Mouse (Mus musculus): ENCODE measurements at regions not wholly inside any gene's neighbourhood (a gene's known extent, or its start where the extent isn't known, plus 50 kb on each side); places are given as distances from the start of the nearest gene placed in this dataset.

DNA sequence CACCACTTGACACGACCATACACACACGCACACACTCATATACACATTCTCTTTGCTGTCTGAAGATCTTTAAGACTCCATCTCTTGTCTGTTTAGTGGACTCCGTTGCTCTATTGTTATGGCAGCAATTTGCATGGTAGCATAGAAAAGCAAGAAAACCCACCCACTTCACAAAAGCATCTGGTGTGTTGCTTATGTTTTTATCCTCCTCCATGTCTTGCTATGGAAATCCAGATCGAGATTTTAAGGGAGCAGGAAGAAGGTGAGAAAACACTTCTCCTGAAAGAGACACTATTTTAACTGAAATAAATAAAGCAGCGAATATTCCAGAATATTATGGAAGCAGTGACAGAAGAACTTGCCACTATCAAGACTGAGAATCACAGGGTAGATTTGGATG is 207.5 kb upstream of the Stac start:
- WGBS: 84% methylated on average over 5 of the region's 5 CpGs
- Histone ChIP-seq H3K27me3 (ENCODE audit: insufficient read depth, poor library complexity, severe bottlenecking) (no peaks in the 10 kb centered on the region), H3K9me3 (no peaks in the 10 kb centered on the region), H3K4me1 (replicated peaks) (no peaks in the 10 kb centered on the region), H3K4me3 (no peak overlapping the region), H3K36me3 (no peaks in the 10 kb centered on the region), H3K27ac (no peak overlapping the region)
- DNase-seq (ENCODE audit: low spot score): no peak

DNA sequence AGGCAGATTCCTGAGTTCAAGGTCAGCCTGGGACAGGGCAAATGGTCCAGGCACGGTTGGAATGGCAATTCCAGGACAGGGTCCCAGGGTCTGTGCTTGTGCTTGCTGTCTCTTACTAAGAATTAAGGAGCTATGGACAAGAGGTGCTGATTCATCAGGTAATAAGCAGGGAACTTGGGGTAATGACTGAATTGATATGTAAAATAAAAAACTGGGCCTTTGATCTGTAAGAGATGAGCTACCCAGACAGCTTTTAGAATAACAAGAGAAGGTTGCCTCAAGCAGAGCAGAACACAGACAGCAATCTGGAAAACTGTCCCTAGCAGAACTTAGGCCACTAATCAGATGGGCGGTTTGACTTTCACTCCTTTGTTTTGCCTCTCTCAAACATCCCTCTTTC is 189.6 kb upstream of the Stac start:
- Histone ChIP-seq H3K36me3 (no peaks in the 10 kb centered on the region), H3K27ac (no peak overlapping the region), H3K9me3 (no peaks in the 10 kb centered on the region), H3K4me3 (no peak overlapping the region), H3K4me1 (replicated peaks) (no peaks in the 10 kb centered on the region), H3K27me3 (ENCODE audit: insufficient read depth, poor library complexity, severe bottlenecking) (no peaks in the 10 kb centered on the region)
- DNase-seq (ENCODE audit: low spot score): no peak
- WGBS: 56% methylated on average over 2 of the region's 2 CpGs

DNA sequence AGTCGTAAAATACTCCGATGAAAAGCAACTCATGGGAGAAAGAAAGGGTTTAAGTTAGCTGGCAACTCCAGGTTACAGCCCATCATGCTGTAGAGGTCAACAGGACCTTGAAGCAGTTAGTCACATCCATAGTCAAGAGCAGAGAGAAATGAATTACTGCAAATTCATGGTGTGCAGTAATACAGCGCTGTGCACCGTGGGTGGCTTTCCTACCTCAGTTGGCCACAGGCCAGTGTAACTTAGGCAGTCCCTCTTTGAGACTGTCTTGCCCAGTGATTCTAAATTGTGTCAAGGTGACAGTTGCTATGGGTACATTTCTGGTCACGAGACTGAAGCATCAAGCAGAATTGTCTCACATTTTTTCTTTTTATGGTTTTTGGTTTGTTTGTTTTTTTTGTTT is 186.7 kb upstream of the Stac start:
- Histone ChIP-seq H3K9me3 (no peaks in the 10 kb centered on the region), H3K36me3 (no peaks in the 10 kb centered on the region), H3K27ac (no peak overlapping the region), H3K4me3 (no peak overlapping the region), H3K27me3 (ENCODE audit: insufficient read depth, poor library complexity, severe bottlenecking) (no peaks in the 10 kb centered on the region), H3K4me1 (replicated peaks) (no peaks in the 10 kb centered on the region)
- no peak for DNase-seq (ENCODE audit: low spot score)
- 88% methylated on average over 5 of the region's 5 CpGs for WGBS

DNA sequence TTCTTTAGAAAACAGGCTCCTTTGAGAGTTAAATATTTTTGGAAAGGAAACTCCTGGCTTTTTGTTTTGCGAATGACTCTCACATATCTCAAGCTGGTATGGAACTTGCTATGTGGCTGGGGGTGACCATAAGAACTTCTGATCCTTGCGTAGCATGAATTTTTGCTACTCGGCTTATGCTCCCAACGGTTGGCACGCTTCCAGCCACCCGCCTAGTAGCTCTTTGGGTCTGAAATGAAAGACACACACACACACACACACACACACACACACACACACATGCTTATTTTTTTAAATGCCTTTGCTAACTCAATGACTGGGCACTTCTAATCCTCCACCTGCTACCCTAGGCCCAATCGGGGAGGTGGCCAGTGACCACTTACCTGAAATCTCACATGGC is 180.3 kb upstream of the Stac start:
- no peaks in the 10 kb centered on the region for H3K36me3 ChIP-seq
- H3K27me3 ChIP-seq (ENCODE audit: insufficient read depth, poor library complexity, severe bottlenecking): no peaks in the 10 kb centered on the region
- no peak overlapping the region for H3K27ac ChIP-seq
- H3K9me3 ChIP-seq: no peaks in the 10 kb centered on the region
- no peak for DNase-seq (ENCODE audit: low spot score)
- H3K4me3 ChIP-seq: no peak overlapping the region
- H3K4me1 ChIP-seq (replicated peaks): no peaks in the 10 kb centered on the region
- WGBS: 95% methylated on average over 7 of the region's 7 CpGs

DNA sequence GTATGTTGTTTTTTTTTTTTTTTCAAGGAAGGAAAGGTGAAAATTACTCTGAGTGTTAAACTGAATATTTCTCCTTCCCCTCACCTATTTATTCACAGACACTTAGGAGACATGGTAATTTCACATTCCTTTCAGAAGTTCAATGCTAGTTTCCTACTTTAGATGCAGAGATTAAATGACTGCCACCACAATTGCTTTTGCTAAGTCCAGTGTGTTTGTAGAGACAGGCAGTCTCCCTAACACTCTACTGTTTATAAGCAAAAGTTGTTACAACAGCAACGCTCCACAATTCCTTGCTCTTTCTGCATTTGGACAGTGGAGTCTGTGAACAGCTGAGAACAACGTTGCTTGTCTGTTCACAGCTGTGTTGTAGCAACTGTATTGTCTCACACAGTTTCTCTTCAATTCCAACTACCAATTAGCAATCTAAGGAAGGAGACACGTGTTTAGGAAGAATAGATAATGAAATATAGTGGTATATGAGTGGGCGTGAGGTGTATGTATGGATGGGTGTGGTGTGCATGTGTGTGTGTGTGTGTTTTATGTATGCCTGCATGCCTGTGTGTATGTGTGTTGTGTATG is 179.7 kb upstream of the Stac start:
- H3K4me1 ChIP-seq (replicated peaks): no peaks in the 10 kb centered on the region
- no peak for DNase-seq (ENCODE audit: low spot score)
- no peak overlapping the region for H3K27ac ChIP-seq
- no peak overlapping the region for H3K4me3 ChIP-seq
- no peaks in the 10 kb centered on the region for H3K27me3 ChIP-seq (ENCODE audit: insufficient read depth, poor library complexity, severe bottlenecking)
- no peaks in the 10 kb centered on the region for H3K36me3 ChIP-seq
- H3K9me3 ChIP-seq: no peaks in the 10 kb centered on the region
- WGBS: 85% methylated on average over 4 of the region's 4 CpGs

DNA sequence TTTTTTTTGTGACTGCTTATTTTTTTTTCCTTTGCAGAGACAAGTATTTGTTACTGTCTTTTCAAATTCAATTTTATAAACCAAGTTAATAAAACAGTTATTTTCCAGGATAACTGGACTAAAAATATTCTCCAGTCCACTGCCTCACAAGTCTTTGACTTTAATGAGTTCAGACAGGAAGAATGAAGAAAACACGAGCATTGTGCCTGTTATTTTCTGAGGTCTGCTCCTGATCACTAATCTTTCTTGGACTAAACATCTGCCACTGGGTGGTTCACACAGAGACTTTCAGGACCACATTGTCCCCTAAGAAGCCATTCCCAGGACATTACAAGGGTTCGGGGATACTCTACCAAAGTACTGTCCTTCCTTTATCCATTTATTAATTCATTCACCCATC is 167.9 kb upstream of the Stac start:
- no peaks in the 10 kb centered on the region for H3K4me1 ChIP-seq (replicated peaks)
- no peaks in the 10 kb centered on the region for H3K36me3 ChIP-seq
- 83% methylated on average over 2 of the region's 2 CpGs for WGBS
- no peak overlapping the region for H3K4me3 ChIP-seq
- no peak for DNase-seq (ENCODE audit: low spot score)
- H3K9me3 ChIP-seq: no peaks in the 10 kb centered on the region
- H3K27me3 ChIP-seq (ENCODE audit: insufficient read depth, poor library complexity, severe bottlenecking): no peaks in the 10 kb centered on the region
- no peak overlapping the region for H3K27ac ChIP-seq

DNA sequence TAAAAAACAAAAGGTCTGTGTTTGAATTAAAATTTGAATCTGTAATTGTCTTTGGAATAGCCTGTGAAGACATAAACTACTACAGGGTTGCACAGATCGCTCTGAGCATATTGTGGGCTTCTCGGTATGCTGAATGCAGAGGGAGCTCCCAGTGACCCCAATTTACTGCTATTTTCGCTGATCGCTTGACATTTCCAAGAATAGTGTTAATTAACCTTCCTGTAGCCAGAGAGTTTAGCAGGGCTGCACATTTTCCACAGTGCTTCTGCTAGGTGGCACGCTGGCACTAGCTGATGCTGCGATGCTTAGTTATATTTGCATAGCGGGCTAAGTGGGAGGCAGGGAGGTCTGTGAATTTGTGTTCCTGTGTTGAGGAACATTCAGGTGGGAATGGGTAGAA is 164.8 kb upstream of the Stac start:
- no peak overlapping the region for H3K4me3 ChIP-seq
- no peak for DNase-seq (ENCODE audit: low spot score)
- no peaks in the 10 kb centered on the region for H3K9me3 ChIP-seq
- no peaks in the 10 kb centered on the region for H3K4me1 ChIP-seq (replicated peaks)
- no peak overlapping the region for H3K27ac ChIP-seq
- no peaks in the 10 kb centered on the region for H3K27me3 ChIP-seq (ENCODE audit: insufficient read depth, poor library complexity, severe bottlenecking)
- 94% methylated on average over 7 of the region's 7 CpGs for WGBS
- no peaks in the 10 kb centered on the region for H3K36me3 ChIP-seq

DNA sequence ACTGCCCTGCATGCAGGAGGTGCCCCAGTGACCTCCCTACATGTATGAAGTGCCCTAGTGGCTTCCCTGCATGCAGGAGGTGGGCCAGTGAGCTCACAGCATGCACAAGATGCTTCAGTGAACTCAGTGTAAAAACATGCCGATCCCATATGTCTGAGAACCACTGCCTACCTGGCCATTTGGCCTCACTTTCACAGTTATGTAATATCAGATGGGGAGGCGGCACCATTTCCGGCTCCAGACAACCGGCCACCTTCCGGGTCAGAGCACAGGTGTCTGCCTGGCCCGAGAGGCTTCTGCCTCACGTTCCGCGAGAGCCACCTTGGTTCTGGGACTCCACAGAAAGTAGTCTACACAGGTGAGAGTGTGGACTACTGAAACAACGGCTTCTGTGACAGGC is 156.2 kb upstream of the Stac start:
- Histone ChIP-seq H3K27ac (no peak overlapping the region), H3K4me1 (replicated peaks) (no peaks in the 10 kb centered on the region), H3K9me3 (no peaks in the 10 kb centered on the region), H3K27me3 (ENCODE audit: insufficient read depth, poor library complexity, severe bottlenecking) (no peaks in the 10 kb centered on the region), H3K36me3 (no peaks in the 10 kb centered on the region), H3K4me3 (no peak overlapping the region)
- WGBS: 95% methylated on average over 10 of the region's 10 CpGs
- no peak for DNase-seq (ENCODE audit: low spot score)

DNA sequence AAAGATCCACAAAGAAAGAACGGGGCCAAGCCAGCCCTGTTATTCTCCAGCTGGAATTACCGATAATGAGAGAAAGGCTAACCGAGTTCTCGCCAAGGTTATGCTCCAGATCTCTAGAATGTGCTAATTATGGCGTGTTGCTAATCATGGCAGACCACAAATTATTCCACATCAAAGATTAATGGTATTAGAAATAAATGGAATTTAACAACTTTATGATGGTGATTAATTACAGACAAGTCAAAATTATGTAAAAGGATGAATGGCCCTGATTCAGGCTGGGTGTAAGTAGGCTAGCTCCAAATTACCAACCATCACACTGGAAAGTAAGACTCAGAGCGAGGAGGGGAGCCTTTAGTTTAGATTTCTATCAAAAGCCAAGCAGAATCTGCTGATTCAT is 151.0 kb upstream of the Stac start:
- H3K9me3 ChIP-seq: no peaks in the 10 kb centered on the region
- 89% methylated on average over 6 of the region's 6 CpGs for WGBS
- no peak overlapping the region for H3K27ac ChIP-seq
- H3K4me3 ChIP-seq: no peak overlapping the region
- H3K27me3 ChIP-seq (ENCODE audit: insufficient read depth, poor library complexity, severe bottlenecking): no peaks in the 10 kb centered on the region
- no peaks in the 10 kb centered on the region for H3K36me3 ChIP-seq
- no peaks in the 10 kb centered on the region for H3K4me1 ChIP-seq (replicated peaks)
- DNase-seq (ENCODE audit: low spot score): no peak

DNA sequence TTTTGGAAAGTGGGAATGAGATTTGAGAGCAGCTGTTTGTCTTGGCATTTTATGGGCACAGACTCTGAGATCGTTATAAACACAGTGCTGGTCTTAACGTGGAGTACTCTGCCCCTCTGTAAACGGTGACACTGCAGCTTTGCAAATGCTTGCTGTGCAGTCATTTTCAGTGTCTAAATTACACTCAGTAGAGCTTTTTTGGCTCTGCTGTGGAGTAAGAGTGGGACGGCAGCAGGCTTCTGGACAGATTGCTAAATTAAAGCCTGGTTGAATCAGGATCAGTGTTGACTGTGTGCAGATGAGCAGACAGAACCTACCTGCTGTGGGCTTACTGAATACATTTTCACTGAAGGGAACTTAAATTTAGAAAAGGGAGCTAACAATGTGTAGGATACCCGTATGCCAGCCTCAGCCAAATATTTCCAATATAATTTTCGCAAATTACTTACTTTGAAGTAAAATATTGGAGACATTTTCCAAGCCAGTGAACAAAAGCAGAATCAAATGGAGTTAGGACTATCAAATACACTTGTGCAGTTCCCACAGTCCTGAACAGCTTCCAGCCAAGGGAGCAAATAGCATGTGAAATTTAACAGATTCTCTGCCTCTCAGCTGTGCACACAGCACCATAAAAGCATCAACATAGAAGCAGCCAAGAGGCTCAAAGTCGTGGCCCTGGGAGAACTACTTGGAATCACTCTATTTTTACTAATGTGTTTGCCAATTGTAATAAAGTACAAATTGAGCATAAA is 148.1 kb upstream of the Stac start:
- Histone ChIP-seq H3K27ac (no peak overlapping the region), H3K36me3 (no peaks in the 10 kb centered on the region), H3K27me3 (ENCODE audit: insufficient read depth, poor library complexity, severe bottlenecking) (no peaks in the 10 kb centered on the region), H3K9me3 (no peaks in the 10 kb centered on the region), H3K4me3 (no peak overlapping the region), H3K4me1 (replicated peaks) (no peaks in the 10 kb centered on the region)
- DNase-seq (ENCODE audit: low spot score): no peak
- WGBS: 85% methylated on average over 7 of the region's 7 CpGs

DNA sequence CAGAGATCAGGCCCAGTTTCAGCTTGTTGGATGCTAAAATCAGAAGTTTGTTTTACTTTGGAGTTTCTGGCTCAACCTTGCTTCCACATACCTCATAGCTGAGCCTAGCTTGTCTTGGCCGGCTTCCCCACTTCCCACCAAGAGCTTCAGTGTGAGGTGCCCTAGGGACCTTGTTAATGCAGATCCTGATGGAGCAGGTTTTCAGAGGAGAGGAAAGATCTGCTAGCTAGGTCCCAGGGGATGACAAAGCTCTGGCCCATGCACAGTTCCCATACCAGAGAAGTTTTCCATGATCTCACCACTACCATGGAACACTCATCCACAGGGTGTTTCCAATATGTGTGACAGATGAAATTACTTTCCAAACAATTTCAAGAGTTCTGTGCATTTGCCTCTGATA is 131.9 kb upstream of the Stac start:
- Histone ChIP-seq H3K27ac (no peak overlapping the region), H3K4me3 (no peak overlapping the region), H3K9me3 (no peaks in the 10 kb centered on the region), H3K4me1 (replicated peaks) (no peaks in the 10 kb centered on the region), H3K36me3 (no peaks in the 10 kb centered on the region), H3K27me3 (ENCODE audit: insufficient read depth, poor library complexity, severe bottlenecking) (no peaks in the 10 kb centered on the region)
- 94% methylated on average over 1 of the region's 1 CpGs for WGBS
- no peak for DNase-seq (ENCODE audit: low spot score)

DNA sequence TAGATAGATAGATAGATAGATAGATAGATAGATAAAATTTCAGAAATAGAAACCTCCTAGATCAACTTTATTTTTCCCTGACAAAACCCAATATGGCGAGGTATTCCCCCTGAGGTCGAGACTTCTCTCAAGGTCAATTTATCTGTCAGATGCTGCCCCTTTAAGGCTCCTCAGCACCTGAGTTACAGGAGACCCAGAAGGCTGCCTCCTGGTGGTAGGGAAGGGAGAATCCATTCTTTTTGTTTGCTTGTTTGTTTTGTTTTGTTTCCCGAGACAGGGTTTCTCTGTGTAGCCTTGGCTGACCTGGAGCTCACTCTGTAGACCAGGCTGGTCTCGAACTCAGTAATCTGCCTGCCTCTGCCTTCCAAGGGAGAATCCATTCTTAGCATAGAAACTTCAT is 127.3 kb upstream of the Stac start:
- 75% methylated on average over 4 of the region's 4 CpGs for WGBS
- Histone ChIP-seq H3K27me3 (ENCODE audit: insufficient read depth, poor library complexity, severe bottlenecking) (no peaks in the 10 kb centered on the region), H3K4me1 (replicated peaks) (no peaks in the 10 kb centered on the region), H3K4me3 (no peak overlapping the region), H3K9me3 (no peaks in the 10 kb centered on the region), H3K36me3 (no peaks in the 10 kb centered on the region), H3K27ac (no peak overlapping the region)
- no peak for DNase-seq (ENCODE audit: low spot score)

DNA sequence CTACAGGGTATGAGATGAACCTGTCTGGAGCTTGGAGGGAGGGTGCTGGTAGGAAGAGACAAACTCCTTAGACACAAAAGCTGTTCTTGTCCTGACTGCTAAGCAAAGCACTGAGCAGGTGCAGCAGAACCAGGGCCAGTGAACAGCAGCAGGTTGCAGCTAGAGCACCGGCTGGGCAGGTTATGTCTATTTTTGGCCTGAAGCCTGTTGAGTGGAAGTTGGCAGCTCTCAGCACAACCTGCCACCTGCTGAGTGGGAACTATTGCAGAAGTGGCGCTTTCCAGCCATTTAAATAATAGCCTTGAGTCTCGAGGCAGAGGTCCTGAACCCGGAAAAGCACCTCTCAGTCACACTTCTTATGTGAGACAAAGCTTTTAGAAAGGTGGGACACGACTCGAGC is 114.8 kb upstream of the Stac start:
- Histone ChIP-seq H3K27me3 (ENCODE audit: insufficient read depth, poor library complexity, severe bottlenecking) (no peaks in the 10 kb centered on the region), H3K36me3 (no peaks in the 10 kb centered on the region), H3K4me1 (replicated peaks) (no peaks in the 10 kb centered on the region), H3K4me3 (no peak overlapping the region), H3K27ac (no peak overlapping the region), H3K9me3 (no peaks in the 10 kb centered on the region)
- no peak for DNase-seq (ENCODE audit: low spot score)
- WGBS: 83% methylated on average over 6 of the region's 6 CpGs

DNA sequence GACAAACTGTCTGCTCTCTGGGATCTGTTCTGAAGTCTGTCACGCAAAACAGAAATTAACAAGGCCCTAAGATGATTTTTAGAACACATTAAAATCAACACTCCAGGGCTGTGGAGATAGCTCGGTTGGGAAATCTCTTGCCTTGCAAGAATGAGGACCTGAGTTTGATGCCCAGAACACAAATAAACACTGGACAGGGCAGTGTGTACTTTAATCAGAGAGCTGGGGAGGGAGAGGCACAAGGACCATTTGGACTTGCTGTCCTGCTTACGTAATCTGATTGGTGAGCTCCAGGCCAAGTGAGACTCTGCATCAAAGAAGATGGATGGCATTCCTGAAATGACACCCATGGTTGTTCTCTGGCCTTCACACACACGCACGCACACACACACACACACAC is 111.2 kb upstream of the Stac start:
- Histone ChIP-seq H3K36me3 (no peaks in the 10 kb centered on the region), H3K4me1 (replicated peaks) (no peaks in the 10 kb centered on the region), H3K27ac (no peak overlapping the region), H3K4me3 (no peak overlapping the region), H3K9me3 (no peaks in the 10 kb centered on the region), H3K27me3 (ENCODE audit: insufficient read depth, poor library complexity, severe bottlenecking) (no peaks in the 10 kb centered on the region)
- WGBS: 88% methylated on average over 5 of the region's 5 CpGs
- DNase-seq (ENCODE audit: low spot score): no peak

Measured in hindbrain, embryonic 10.5 days (tissue).